Mouse (Mus musculus): ENCODE measurements around the gene Gtf2f1. TPM values are rescaled to one million over a fixed set of nuclear protein-coding genes. Genes with fewer than 3 reads are reported as not detected.

Gene Gtf2f1
- polyA plus RNA-seq, 1 experiment from 2014 or later = 68.6 TPM

DNA sequence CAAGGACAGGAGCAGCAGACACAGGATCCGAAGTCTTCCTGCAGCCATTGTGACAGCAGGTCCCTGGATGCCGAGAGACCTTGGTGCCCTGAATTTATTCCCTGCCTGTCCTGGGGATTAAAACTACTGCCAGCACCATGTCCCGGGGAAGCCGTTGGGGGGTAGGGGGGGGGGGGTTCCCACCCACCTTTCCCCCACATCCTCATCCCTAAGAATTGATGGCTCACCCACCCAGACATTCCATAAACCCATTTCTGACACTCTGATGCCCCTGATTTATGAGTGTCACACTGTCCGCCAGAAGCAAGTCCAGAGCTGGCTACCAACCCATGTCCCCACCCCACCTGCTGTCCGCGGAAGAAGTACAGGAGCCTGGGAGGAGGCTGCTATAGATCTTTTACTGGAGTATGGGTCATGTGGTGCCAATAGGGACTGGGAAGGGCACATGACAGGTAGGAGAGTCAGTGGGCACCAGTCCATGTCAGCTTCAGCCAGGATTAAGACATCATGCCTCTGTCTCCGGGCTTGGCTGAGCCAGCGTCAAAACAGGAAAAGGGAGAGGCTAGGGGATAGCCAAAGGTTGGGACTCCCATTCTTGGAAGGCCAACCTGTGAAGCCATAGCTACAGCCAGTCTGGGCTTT, 11.0 kb downstream of the Gtf2f1 start, which contains the start of gene Pspn:
Pspn (minus strand) TSS at position 51 of the 642 bp plus-strand sequence.
- no peak within 1 kb of the TSS for H3K4me2 ChIP-seq (replicated peaks)
- H3K9ac ChIP-seq (replicated peaks) = 0 out of 2 replicates have a peak within 1 kb of the TSS, but pooled peaks have one; percentile 6
- 86% methylated on average over 9 of the region's 9 CpGs for WGBS
- H3K4me1 ChIP-seq = peaks cover 9% of the 10 kb centered on the region
- no peak within 1 kb of the TSS for H3K27ac ChIP-seq (replicated peaks)
- no peak for ATAC-seq (ENCODE audit: low FRiP score, low read depth)
- H3K4me3 ChIP-seq = no peak within 1 kb of the TSS
- no peaks in the 10 kb centered on the region for H3K27me3 ChIP-seq
- no peaks in the 10 kb centered on the region for H3K9me3 ChIP-seq
- peaks cover 66% of the 10 kb centered on the region for H3K36me3 ChIP-seq

DNA sequence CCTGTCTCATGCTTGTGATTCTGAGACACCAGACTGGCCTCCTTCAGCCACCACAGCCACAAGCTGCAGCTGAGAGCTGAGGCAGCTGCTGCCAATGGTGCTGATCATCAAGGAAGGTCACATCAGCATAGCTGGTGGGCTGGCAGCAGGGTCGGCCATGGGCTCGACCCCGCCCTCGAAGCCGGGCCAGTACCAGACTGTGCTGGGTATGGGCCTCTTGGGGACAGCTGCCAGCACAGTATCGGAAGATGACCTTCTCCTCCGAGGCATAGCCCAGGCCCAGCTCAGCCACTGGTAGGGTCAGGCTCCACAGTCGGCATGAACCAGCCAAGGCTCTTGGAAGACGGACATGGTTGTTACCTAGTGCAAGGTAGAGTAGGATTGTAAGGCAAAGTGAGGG, 11.7 kb downstream of the Gtf2f1 start:
- Histone ChIP-seq H3K27me3 (no peaks in the 10 kb centered on the region), H3K9me3 (no peaks in the 10 kb centered on the region), H3K4me3 (no peak overlapping the region), H3K27ac (replicated peaks) (no peak overlapping the region), H3K9ac (replicated peaks) (0 out of 2 replicates have a peak overlapping the region, but pooled peaks have one; percentile 6), H3K4me1 (peaks cover 9% of the 10 kb centered on the region), H3K36me3 (peaks cover 65% of the 10 kb centered on the region), H3K4me2 (replicated peaks) (no peak overlapping the region)
- 93% methylated on average over 9 of the region's 9 CpGs for WGBS
- no peak for ATAC-seq (ENCODE audit: low FRiP score, low read depth)

DNA sequence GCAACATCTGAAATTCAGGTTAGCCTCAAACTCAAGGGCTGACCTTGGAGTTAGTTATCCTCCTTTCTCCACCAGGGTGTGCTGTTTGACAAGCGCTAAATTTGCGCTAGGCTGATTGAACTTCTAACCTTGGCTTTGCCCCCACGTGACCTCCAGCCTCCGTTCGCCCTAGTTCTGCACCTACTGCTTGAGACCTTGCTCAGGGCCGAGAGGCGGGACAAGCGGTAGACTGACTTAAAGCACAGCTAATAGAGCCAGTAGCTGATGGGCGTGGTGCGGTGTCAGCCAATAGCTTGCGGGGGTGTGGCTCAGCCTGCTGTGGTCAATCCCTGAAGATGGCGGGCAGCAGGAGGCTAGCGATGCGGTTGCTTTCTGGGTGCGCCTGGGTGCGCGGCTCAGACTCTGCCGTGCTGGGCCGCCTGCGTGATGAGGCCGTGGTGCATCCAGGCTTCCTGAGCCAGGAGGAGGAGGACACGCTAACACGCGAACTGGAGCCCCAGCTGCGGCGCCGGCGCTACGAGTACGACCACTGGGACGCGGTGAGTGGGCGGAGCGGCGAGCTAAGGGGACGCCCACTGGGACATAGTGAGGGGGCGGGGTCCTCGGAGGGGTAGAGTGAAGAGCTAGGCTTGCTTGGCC, 13.9 kb downstream of the Gtf2f1 start, which contains the start of gene Alkbh7:
Alkbh7 (plus strand) TSS at position 311 of the 639 bp plus-strand sequence.
- H3K36me3 ChIP-seq = peaks cover 66% of the 10 kb centered on the region
- H3K4me2 ChIP-seq (replicated peaks) = peak within 1 kb of the TSS; percentile 70
- WGBS = under 1% methylated on average over 38 of the region's 38 CpGs
- peaks cover 9% of the 10 kb centered on the region for H3K4me1 ChIP-seq
- H3K27me3 ChIP-seq = no peaks in the 10 kb centered on the region
- peak; percentile 99 for ATAC-seq (ENCODE audit: low FRiP score, low read depth)
- H3K9me3 ChIP-seq = no peaks in the 10 kb centered on the region
- peak within 1 kb of the TSS; percentile 78 for H3K4me3 ChIP-seq
- peak within 1 kb of the TSS; percentile 70 for H3K9ac ChIP-seq (replicated peaks)
- peak within 1 kb of the TSS; percentile 74 for H3K27ac ChIP-seq (replicated peaks)

DNA sequence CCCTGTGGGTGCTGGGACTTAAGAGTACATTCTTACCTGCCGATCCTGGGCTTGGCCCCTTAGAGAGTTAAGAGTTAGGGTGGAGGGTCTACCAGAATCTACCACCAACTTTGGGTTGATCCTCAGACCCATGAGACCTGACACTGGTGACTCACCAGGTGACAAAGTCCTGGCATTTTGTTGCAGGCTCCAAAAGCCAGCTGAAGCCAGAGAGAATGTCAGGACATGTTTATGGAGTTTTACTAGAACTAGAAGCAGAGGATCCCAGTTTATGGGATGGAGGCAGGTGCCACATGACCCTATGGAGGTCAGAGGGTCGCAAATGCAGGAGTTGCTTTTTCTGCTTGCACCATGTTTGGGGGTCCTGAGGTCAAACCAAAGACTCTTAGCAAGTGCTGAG, 14.6 kb downstream of the Gtf2f1 start:
- no peaks in the 10 kb centered on the region for H3K9me3 ChIP-seq
- no peak overlapping the region for H3K4me3 ChIP-seq
- peak overlapping the region; percentile 70 for H3K4me2 ChIP-seq (replicated peaks)
- 79% methylated on average over 2 of the region's 2 CpGs for WGBS
- H3K9ac ChIP-seq (replicated peaks) = no peak overlapping the region
- H3K27me3 ChIP-seq = no peaks in the 10 kb centered on the region
- H3K27ac ChIP-seq (replicated peaks) = no peak overlapping the region
- H3K36me3 ChIP-seq = peaks cover 65% of the 10 kb centered on the region
- peaks cover 9% of the 10 kb centered on the region for H3K4me1 ChIP-seq
- ATAC-seq (ENCODE audit: low FRiP score, low read depth) = no peak

DNA sequence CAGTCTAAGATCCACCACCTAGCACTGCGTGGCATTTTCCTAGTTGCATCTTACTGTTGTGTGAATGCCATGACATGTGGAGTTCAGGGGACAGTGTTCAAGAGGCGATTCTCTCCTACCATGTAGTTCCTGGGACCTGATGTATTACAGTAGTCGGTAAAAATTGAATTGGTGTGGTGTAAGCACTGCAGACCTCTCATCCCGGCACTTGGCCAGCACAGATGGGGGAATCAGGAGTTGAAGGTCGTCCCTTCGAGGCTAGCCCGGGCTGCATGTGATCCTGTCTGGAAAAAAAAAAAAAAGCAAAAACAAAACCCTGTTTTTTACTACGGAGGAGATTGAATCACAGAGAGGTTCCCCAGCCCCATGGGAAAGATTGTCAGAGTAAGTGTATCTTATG, 16.0 kb downstream of the Gtf2f1 start:
- Histone ChIP-seq H3K4me3 (no peak overlapping the region), H3K9ac (replicated peaks) (no peak overlapping the region)
- ATAC-seq (ENCODE audit: low FRiP score, low read depth) = no peak

DNA sequence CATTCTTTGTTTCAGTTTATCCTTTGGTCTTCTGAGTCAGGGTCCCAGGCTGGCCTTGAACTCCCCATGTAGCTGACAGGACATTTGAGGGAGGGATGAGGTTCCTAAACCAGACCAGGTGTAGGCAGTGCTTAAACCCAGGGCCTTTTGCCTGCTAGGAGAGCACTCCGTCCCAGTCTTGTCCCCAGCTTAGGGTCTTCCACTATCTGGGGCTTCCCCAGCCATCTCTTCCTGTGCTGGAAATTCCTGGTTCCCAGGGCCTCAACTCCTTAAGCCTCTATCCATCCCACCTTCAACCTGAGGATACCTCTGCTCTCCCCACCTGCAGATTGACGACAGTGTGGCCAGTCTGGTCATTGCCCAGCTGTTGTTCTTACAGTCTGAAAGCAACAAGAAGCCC, 20.1 kb downstream of the Gtf2f1 start:
- 70% methylated on average over 2 of the region's 2 CpGs for WGBS
- peak overlapping the region; percentile 87 for H3K9ac ChIP-seq (replicated peaks)
- H3K9me3 ChIP-seq = no peaks in the 10 kb centered on the region
- H3K4me3 ChIP-seq = peak overlapping the region; percentile 70
- H3K4me2 ChIP-seq (replicated peaks) = peak overlapping the region; percentile 77
- no peaks in the 10 kb centered on the region for H3K27me3 ChIP-seq
- H3K27ac ChIP-seq (replicated peaks) = no peak overlapping the region
- peaks cover 7% of the 10 kb centered on the region for H3K4me1 ChIP-seq
- ATAC-seq (ENCODE audit: low FRiP score, low read depth) = no peak
- H3K36me3 ChIP-seq = peaks cover 40% of the 10 kb centered on the region

More for the DNA sequence above, 16.0 kb downstream of the Gtf2f1 start:
- Histone ChIP-seq H3K27ac (replicated peaks) (no peak overlapping the region), H3K36me3 (peaks cover 61% of the 10 kb centered on the region), H3K27me3 (no peaks in the 10 kb centered on the region), H3K4me2 (replicated peaks) (no peak overlapping the region), H3K4me1 (peaks cover 16% of the 10 kb centered on the region), H3K9me3 (no peaks in the 10 kb centered on the region)
- 94% methylated on average over 8 of the region's 8 CpGs for WGBS

DNA sequence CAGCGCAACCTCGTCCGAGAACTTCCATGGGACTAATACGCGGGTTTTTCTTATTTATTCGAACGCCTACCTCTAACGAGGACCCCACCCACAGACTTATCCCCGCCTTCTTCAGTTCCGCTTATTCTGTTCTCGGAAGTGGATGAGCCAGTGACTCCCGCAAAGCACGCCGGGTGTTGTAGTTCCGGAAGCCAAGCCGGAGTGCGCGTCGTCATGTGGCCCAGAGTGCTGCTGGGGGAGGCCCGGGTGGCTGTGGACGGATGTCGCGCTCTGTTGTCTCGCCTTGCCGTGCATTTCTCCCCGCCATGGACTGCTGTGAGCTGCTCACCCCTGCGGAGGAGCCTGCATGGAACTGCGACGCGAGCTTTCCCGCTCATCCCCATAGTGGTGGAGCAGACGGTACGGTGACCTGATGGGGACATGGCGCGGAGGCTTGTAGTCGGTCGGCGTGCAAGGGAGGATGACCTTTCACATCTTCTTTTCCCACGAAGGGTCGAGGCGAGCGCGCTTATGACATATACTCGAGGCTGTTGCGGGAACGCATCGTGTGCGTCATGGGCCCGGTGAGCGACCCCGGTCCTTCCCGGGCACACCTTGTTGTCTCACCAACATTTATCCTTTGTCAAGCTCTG, 20.9 kb downstream of the Gtf2f1 start, which contains the start of gene Clpp:
Clpp (plus strand) TSS at position 191 of the 632 bp plus-strand sequence.
- Histone ChIP-seq H3K9ac (replicated peaks) (peak within 1 kb of the TSS; percentile 87), H3K27ac (replicated peaks) (peak within 1 kb of the TSS; percentile 67), H3K4me3 (peak within 1 kb of the TSS; percentile 70), H3K9me3 (no peaks in the 10 kb centered on the region), H3K4me2 (replicated peaks) (peak within 1 kb of the TSS; percentile 77), H3K4me1 (peaks cover 7% of the 10 kb centered on the region), H3K27me3 (no peaks in the 10 kb centered on the region), H3K36me3 (peaks cover 32% of the 10 kb centered on the region)
- ATAC-seq (ENCODE audit: low FRiP score, low read depth) = peak; percentile 97
- WGBS = under 1% methylated on average over 52 of the region's 52 CpGs

DNA sequence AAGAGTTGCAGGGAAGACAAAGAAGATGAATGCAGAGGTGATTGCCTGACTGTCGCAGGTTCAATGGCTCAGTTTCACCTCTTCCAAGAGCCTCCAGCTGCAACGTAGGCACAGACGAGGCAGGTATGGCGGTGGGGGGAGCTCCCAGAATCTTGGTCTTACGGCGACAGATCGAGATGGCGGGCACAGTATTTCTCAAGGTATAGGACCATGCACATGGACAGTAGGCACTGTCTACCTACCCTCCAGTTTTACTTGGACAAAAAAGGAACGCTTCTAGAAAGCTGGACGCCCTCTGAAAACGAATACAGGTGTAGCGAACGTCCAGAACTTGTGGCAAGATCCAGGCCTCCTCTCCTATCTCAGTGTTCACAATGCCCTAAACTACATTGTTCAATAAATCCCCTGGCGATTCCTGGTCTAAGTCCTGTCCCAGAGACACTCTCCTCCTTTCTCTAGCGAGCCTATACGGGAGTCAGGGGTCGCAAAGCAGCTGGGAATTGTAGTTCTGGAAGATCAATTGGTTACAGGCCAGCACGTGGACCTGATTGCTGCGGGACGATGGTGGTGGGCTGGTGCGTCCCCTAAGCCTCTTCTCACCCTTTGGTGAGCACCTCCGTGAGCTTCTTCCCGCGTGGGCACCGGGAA, 21.5 kb downstream of the Gtf2f1 start:
- Histone ChIP-seq H3K27me3 (no peaks in the 10 kb centered on the region), H3K4me3 (peak overlapping the region; percentile 70), H3K4me1 (peaks cover 7% of the 10 kb centered on the region), H3K36me3 (peaks cover 28% of the 10 kb centered on the region), H3K4me2 (replicated peaks) (peak overlapping the region; percentile 77), H3K9me3 (no peaks in the 10 kb centered on the region), H3K27ac (replicated peaks) (peak overlapping the region; percentile 67), H3K9ac (replicated peaks) (peak overlapping the region; percentile 87)
- 2% methylated on average over 25 of the region's 25 CpGs for WGBS
- ATAC-seq (ENCODE audit: low FRiP score, low read depth) = peak; percentile 94

DNA sequence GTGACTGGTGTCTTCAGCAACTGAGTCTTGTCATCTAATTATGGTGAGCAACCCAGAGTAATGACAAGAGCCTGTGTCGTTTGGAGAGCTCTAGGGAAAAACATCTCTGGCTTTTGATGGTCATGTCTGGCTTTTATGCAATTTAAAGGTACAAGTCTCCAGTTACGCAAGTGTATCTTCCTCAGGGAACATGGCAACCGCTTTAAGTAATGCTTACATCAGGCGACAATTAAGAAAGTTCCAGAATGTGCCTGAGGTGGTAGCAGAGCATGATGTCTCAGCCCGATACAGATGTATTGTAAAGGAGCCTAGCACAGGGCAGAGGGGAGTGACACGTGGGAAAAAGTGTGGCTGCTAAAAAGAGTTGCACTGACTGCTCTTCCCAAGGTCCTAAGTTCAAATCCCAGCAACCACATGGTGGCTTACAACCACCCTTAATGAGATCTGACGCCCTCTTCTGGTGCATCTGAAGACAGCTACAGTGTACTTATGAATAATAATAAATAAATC, 22.1 kb downstream of the Gtf2f1 start:
- Histone ChIP-seq H3K27ac (replicated peaks) (peak overlapping the region; percentile 67; the same call in 1 of the 2 replicates), H3K4me1 (peaks cover 7% of the 10 kb centered on the region), H3K4me2 (replicated peaks) (peak overlapping the region; percentile 77), H3K9ac (replicated peaks) (peak overlapping the region; percentile 87; the same call in 1 of the 2 replicates), H3K36me3 (peaks cover 22% of the 10 kb centered on the region), H3K4me3 (peak overlapping the region; percentile 70), H3K9me3 (no peaks in the 10 kb centered on the region), H3K27me3 (no peaks in the 10 kb centered on the region)
- no peak for ATAC-seq (ENCODE audit: low FRiP score, low read depth)
- WGBS = 78% methylated on average over 7 of the region's 7 CpGs

DNA sequence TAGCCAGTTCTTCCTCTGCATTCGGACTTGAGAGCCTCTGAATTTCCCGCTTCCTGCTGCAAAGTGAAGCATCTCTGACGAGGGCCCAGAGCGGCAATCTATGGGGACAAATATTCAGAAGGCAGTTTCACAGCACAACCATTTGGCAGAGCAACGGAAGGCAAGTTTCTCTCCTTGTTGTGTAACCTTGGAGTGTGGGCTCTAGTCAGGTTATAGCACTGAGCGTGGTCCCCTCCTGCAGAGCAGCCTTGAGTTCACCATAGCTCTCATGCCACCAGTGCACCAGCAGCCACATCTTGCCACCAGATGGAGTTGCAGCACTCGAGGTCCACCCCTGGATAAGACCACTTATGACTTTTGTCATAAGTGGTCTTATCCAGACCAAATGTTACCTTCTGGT, 22.6 kb downstream of the Gtf2f1 start:
- Histone ChIP-seq H3K27ac (replicated peaks) (no peak overlapping the region), H3K9me3 (no peaks in the 10 kb centered on the region), H3K27me3 (no peaks in the 10 kb centered on the region), H3K4me2 (replicated peaks) (no peak overlapping the region), H3K4me3 (no peak overlapping the region), H3K9ac (replicated peaks) (no peak overlapping the region), H3K36me3 (peaks cover 17% of the 10 kb centered on the region), H3K4me1 (peaks cover 7% of the 10 kb centered on the region)
- no peak for ATAC-seq (ENCODE audit: low FRiP score, low read depth)
- 94% methylated on average over 7 of the region's 7 CpGs for WGBS

DNA sequence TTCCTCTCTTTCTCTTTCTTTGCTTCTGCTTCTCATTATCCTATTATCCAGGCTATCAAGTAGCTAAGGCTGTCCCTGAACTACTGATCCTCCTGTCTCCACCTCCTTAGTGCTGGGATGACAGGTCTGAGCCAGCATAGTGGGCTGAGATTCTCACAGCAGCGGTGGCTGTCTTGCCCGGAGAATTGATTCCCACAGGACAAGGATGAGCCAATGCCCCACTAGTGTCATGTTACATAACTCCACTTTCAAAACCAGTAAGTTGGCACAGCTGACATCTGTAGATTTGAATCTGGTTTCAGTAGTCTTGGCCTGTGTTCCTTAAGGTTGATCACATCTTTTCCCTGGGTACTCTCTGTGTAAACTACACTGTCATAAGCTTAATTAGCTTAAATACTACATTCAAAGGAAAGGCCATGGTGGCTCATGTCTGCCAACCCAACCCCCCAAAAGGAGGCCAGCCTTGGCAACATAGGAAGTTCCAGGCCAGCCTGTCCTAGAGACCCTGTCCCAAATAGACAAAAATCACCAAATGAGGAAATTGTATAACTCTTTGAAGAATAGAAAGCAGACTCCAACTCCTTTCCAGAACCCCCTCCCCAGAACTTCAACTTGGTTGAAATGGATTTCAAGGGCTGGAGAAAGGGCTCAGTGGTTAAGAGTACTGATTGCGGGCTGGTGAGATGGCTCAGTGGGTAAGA, 24.8 kb downstream of the Gtf2f1 start:
- ATAC-seq (ENCODE audit: low FRiP score, low read depth) = no peak
- peaks cover 6% of the 10 kb centered on the region for H3K4me1 ChIP-seq
- H3K36me3 ChIP-seq = no peaks in the 10 kb centered on the region
- H3K27ac ChIP-seq (replicated peaks) = no peak overlapping the region
- H3K4me3 ChIP-seq = no peak overlapping the region
- no peaks in the 10 kb centered on the region for H3K27me3 ChIP-seq
- WGBS = 93% methylated on average over 3 of the region's 3 CpGs
- no peak overlapping the region for H3K4me2 ChIP-seq (replicated peaks)
- H3K9me3 ChIP-seq = no peaks in the 10 kb centered on the region
- no peak overlapping the region for H3K9ac ChIP-seq (replicated peaks)
